Mouse (Mus musculus): ENCODE data around the gene Kank4. TPM values are rescaled to one million over a fixed set of nuclear protein-coding genes. Genes with fewer than 3 reads are reported as not detected.
"Not testable (repeated sequence)": the region's sequence is repeated elsewhere in the genome, so short reads cannot be mapped to it uniquely, and the experiment has no call there.

Kank4 gene
- 0.57 and 0.70 TPM in 2 replicates for polyA plus RNA-seq (2015; fragmentation: Nextera tagmentation; extraction: Ambion mirVana)

- no peaks in the 10 kb centered on the region for H3K9me3 ChIP-seq
- H3K27ac ChIP-seq (replicated peaks) = peak within 1 kb of the TSS; percentile 49
- peak within 1 kb of the TSS; percentile 87 for H3K9ac ChIP-seq
- H3K4me1 ChIP-seq = peaks cover 11% of the 10 kb centered on the region
- peaks cover 51% of the 10 kb centered on the region for H3K27me3 ChIP-seq (replicated peaks)
- WGBS = under 1% methylated on average over 70 of the region's 72 CpGs
- H3K36me3 ChIP-seq = no peaks in the 10 kb centered on the region
- ATAC-seq (ENCODE audit: extremely low read depth, insufficient number of reproducible peaks, low FRiP score, low TSS enrichment) = peak; percentile 31; the same call in 1 of the 2 replicates
- peak within 1 kb of the TSS; percentile 82 for H3K4me3 ChIP-seq
- H3K4me2 ChIP-seq = peak within 1 kb of the TSS; percentile 96
These were observed at the start of gene Kank4 for GRCm38 (mm10) chr4:98817184-98817911. Kank4 (minus strand) TSS chr4:98817537.

- Histone ChIP-seq H3K4me2 (no peak overlapping the region), H3K27ac (replicated peaks) (no peak overlapping the region), H3K36me3 (no peaks in the 10 kb centered on the region), H3K27me3 (replicated peaks) (no peaks in the 10 kb centered on the region), H3K4me1 (no peaks in the 10 kb centered on the region), H3K9me3 (peaks cover 9% of the 10 kb centered on the region; the same call in 1 of the 2 replicates), H3K4me3 (no peak overlapping the region), H3K9ac (no peak overlapping the region)
- ATAC-seq (ENCODE audit: extremely low read depth, insufficient number of reproducible peaks, low FRiP score, low TSS enrichment) = no peak
- WGBS = 82% methylated on average over 14 of the region's 14 CpGs
These were observed 48.3 kb upstream of the Kank4 start for GRCm38 (mm10) chr4:98865386-98866237.

DNA sequence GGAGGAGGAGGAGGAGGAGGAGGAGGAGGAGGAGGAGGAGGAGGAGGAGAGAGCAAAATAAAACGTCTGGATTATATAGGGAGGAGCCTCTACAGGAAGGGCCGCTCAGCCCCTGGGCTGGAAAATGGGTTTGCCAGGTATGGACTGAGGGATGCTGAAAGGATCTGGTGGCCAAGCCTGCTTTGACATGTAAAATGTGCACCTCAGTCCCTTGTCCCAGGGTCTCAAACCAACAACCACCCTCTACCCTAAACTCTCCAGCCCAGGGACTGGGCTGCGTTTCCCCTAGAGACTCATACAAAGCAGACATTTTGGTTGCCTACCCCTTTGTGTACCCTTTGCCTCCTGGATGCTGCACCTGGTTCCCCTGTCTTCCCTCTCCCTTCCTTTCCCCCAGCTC, 47.2 kb upstream of the Kank4 start:
- H3K4me1 ChIP-seq = no peaks in the 10 kb centered on the region
- no peak overlapping the region for H3K4me3 ChIP-seq
- peaks cover 16% of the 10 kb centered on the region for H3K9me3 ChIP-seq
- no peak overlapping the region for H3K27ac ChIP-seq (replicated peaks)
- no peaks in the 10 kb centered on the region for H3K36me3 ChIP-seq
- H3K4me2 ChIP-seq = no peak overlapping the region
- no peak overlapping the region for H3K9ac ChIP-seq
- ATAC-seq (ENCODE audit: extremely low read depth, insufficient number of reproducible peaks, low FRiP score, low TSS enrichment) = no peak
- 76% methylated on average over 3 of the region's 3 CpGs for WGBS
- H3K27me3 ChIP-seq (replicated peaks) = no peaks in the 10 kb centered on the region

GRCm38 (mm10) chr4:98864094-98864493, 46.8 kb upstream of the Kank4 start:
- H3K36me3 ChIP-seq = no peaks in the 10 kb centered on the region
- no peak overlapping the region for H3K27ac ChIP-seq (replicated peaks)
- WGBS = 59% methylated on average over 1 of the region's 2 CpGs
- peaks cover 18% of the 10 kb centered on the region for H3K9me3 ChIP-seq
- no peak overlapping the region for H3K9ac ChIP-seq
- no peaks in the 10 kb centered on the region for H3K27me3 ChIP-seq (replicated peaks)
- no peaks in the 10 kb centered on the region for H3K4me1 ChIP-seq
- no peak for ATAC-seq (ENCODE audit: extremely low read depth, insufficient number of reproducible peaks, low FRiP score, low TSS enrichment)
- H3K4me3 ChIP-seq = no peak overlapping the region
- H3K4me2 ChIP-seq = no peak overlapping the region

GRCm38 (mm10) chr4:98863451-98863850, 46.1 kb upstream of the Kank4 start:
- Histone ChIP-seq H3K27me3 (replicated peaks) (no peaks in the 10 kb centered on the region), H3K4me1 (no peaks in the 10 kb centered on the region), H3K27ac (replicated peaks) (no peak overlapping the region), H3K9me3 (peaks cover 18% of the 10 kb centered on the region), H3K4me2 (no peak overlapping the region), H3K9ac (no peak overlapping the region), H3K36me3 (no peaks in the 10 kb centered on the region), H3K4me3 (no peak overlapping the region)
- WGBS = 78% methylated on average over 2 of the region's 2 CpGs
- ATAC-seq (ENCODE audit: extremely low read depth, insufficient number of reproducible peaks, low FRiP score, low TSS enrichment) = no peak

DNA sequence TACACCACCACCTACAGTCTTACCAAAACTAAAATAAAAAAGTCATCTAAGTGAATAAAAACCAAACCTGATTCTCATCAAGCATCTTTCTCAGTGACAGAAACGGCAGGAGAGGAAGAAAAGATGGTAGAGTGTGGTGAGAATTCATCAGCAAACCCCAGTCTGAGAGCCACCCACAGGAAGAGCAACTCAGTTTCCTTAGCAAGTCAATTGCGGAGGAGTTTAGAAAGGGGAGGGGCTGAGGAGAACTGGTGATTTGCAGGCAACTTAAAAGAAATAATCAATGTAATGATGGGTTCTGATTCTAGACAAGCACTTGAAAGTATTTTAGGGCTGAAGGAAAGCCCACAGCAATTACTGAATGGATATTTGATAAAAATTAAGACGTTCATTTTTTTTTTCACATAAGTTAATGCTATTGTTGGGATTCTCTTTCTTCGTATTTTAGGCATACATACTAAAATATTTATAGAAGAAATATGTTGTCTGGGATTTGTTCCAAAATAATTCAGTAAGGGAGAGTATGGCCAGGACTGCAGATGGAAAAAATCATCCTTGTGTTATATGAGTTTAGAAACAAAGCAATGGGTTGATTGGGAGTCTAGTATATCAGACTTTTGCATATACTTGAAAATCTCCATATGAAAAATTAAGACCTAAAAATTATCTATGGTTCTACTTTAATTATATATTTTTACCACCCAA, 41.0 kb upstream of the Kank4 start:
- no peaks in the 10 kb centered on the region for H3K27me3 ChIP-seq (replicated peaks)
- H3K9me3 ChIP-seq = peaks cover 9% of the 10 kb centered on the region
- no peaks in the 10 kb centered on the region for H3K36me3 ChIP-seq
- H3K9ac ChIP-seq = no peak overlapping the region
- H3K4me3 ChIP-seq = no peak overlapping the region
- H3K4me1 ChIP-seq = peaks cover 14% of the 10 kb centered on the region
- no peak overlapping the region for H3K4me2 ChIP-seq
- WGBS = 65% methylated on average over 4 of the region's 4 CpGs
- ATAC-seq (ENCODE audit: extremely low read depth, insufficient number of reproducible peaks, low FRiP score, low TSS enrichment) = no peak
- no peak overlapping the region for H3K27ac ChIP-seq (replicated peaks)

DNA sequence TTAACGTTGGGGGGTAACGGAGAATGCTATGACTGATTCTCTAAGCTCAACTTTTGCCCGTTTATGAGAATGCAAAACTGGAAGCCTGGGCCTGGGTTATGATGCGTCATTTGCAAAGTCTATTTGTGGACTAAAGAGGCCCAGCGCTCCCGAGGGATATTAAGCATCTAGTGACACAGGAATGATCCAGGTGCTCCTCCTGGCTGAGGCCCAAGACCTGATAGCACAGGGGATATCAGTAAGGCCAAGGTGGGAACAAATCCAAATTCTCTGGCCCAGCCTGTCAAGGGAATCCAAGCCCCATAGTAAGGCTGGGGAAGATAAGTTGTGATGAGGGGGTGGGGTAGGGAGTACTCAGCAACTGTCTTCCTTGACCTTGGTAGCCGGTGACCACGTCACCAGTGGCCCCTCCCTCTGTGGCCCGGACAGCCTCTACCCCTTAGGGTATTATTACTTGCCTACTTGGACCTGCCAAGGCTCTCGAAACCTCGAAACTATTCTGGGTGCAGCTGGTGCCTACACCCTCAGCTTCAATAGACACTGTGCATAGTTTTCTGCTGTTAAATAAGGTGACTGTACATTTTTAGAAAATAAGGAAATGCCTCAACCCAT, 39.8 kb upstream of the Kank4 start:
- ATAC-seq (ENCODE audit: extremely low read depth, insufficient number of reproducible peaks, low FRiP score, low TSS enrichment) = peak; percentile 61; the same call in 1 of the 2 replicates
- H3K4me1 ChIP-seq = peaks cover 14% of the 10 kb centered on the region
- no peak overlapping the region for H3K9ac ChIP-seq
- WGBS = 37% methylated on average over 11 of the region's 11 CpGs
- peak overlapping the region; percentile 69 for H3K27ac ChIP-seq (replicated peaks)
- H3K36me3 ChIP-seq = no peaks in the 10 kb centered on the region
- peaks cover 9% of the 10 kb centered on the region for H3K9me3 ChIP-seq
- H3K27me3 ChIP-seq (replicated peaks) = no peaks in the 10 kb centered on the region
- H3K4me2 ChIP-seq = peak overlapping the region; percentile 31
- no peak overlapping the region for H3K4me3 ChIP-seq

GRCm38 (mm10) chr4:98853926-98854325, 36.6 kb upstream of the Kank4 start:
- Histone ChIP-seq H3K27me3 (replicated peaks) (no peaks in the 10 kb centered on the region), H3K9me3 (no peaks in the 10 kb centered on the region), H3K4me1 (peaks cover 14% of the 10 kb centered on the region), H3K4me3 (no peak overlapping the region), H3K36me3 (no peaks in the 10 kb centered on the region), H3K27ac (replicated peaks) (no peak overlapping the region), H3K9ac (no peak overlapping the region), H3K4me2 (no peak overlapping the region)
- WGBS = 73% methylated on average over 4 of the region's 4 CpGs
- ATAC-seq (ENCODE audit: extremely low read depth, insufficient number of reproducible peaks, low FRiP score, low TSS enrichment) = no peak

DNA sequence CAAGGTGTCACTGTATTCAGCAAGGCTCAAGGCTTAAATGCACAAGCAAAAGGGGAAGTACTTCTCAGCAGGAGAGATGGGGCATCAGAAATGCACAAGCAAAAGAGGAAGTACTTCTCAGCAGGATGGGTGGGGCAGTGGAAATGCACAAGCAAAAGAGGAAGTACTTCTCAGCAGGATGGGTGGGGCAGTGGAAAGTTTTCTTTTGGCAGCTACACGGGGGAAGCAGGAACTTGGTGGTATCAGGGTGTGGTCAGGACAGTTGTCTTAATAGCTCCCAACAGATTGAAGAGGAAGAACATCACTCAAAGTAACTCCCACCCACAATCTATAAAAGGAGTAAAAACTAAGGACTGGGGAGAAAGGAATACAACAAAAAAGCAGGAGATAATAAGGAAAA, 33.1 kb upstream of the Kank4 start:
- not testable (repeated sequence) for H3K9ac ChIP-seq; ATAC-seq (ENCODE audit: extremely low read depth, insufficient number of reproducible peaks, low FRiP score, low TSS enrichment); H3K4me2 ChIP-seq; H3K9me3 ChIP-seq; H3K27ac ChIP-seq (replicated peaks); H3K36me3 ChIP-seq; H3K4me3 ChIP-seq; H3K27me3 ChIP-seq (replicated peaks)
- 47% methylated on average over 1 of the region's 1 CpGs for WGBS
- peaks cover 12% of the 10 kb centered on the region for H3K4me1 ChIP-seq

- no peaks in the 10 kb centered on the region for H3K9me3 ChIP-seq
- no peak overlapping the region for H3K4me3 ChIP-seq
- no peaks in the 10 kb centered on the region for H3K27me3 ChIP-seq (replicated peaks)
- no peaks in the 10 kb centered on the region for H3K36me3 ChIP-seq
- ATAC-seq (ENCODE audit: extremely low read depth, insufficient number of reproducible peaks, low FRiP score, low TSS enrichment) = no peak
- peaks cover 12% of the 10 kb centered on the region for H3K4me1 ChIP-seq
- 43% methylated on average over 6 of the region's 6 CpGs for WGBS
- H3K27ac ChIP-seq (replicated peaks) = no peak overlapping the region; the same call in 1 of the 2 replicates
- no peak overlapping the region for H3K9ac ChIP-seq
- H3K4me2 ChIP-seq = no peak overlapping the region
These were observed 30.0 kb upstream of the Kank4 start for GRCm38 (mm10) chr4:98847120-98847885.
